8 mouse cellular contexts compared by ENCODE assay signal in the genomic region with DNA sequence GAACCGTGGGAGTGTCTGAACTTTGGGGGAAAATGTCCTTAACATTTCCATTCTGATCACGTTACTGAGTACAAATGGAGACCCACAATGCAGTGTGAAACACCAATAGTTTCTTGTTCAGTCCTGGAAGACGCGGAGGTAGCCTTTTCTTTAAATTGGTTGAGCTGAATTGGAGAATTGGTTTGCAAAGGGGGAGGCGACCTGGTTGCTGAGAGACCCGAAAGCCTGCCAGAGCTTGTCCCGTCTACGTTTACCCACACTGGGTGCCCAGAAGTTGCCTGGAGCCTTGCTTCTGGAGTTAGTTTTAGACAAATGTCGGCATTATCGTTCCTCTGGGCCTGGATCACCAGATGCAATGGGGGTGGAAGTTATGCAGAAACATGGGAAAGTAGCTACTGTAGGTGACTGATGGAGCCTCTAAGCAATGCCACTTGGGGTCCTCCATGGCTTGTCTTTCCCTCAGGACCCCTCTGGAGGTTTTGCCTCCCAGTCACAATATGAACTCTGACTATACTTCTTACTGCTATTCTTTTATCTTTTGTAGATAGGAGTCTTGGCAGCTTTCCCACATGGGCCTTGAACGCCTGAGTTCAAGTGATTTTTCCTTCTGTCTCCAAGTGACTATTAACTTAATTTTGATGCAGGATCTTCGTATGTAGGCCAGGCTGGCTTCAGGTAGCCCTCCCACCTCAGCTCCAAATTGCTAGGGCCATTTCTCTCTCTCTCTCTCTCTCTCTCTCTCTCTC. TPM values are rescaled to one million over a fixed set of nuclear protein-coding genes. Genes with fewer than 3 reads are reported as not detected.
DNase-seq lines count a peak whose midpoint lies in the region; ATAC-seq lines count a peak whose summit lies in the region.

No protein-coding gene starts in this region.

- H3K4me2 ChIP-seq in heart, embryonic 12.5 days = peak overlapping the region; percentile 95
- 0 out of 2 replicates have a peak overlapping the region, but pooled peaks have one; percentile 98 for H3K4me2 ChIP-seq in limb, embryonic 15.5 days

- H3K4me1 ChIP-seq in heart, embryonic 12.5 days (replicated peaks) = peaks cover 49% of the 10 kb centered on the region
- peaks cover 33% of the 10 kb centered on the region for H3K4me1 ChIP-seq in limb, embryonic 15.5 days

- DNase-seq in heart, postnatal 14 days = no peak
- DNase-seq in right cerebral cortex, adult 18-20 months = peak; percentile 54
- no peak for DNase-seq in right cerebral cortex, postnatal 4 days
- peak; percentile 56 for DNase-seq in testis, postnatal 10 days (ENCODE audit: low spot score)
- DNase-seq in frontal cortex, postnatal 14 days (ENCODE audit: low spot score in 2 of 2) = no peak

- no peak for ATAC-seq in heart, embryonic 12.5 days (ENCODE audit: insufficient number of reproducible peaks, low FRiP score)
- ATAC-seq in limb, embryonic 15.5 days (ENCODE audit: insufficient number of reproducible peaks, low FRiP score, low TSS enrichment, low read depth) = no peak
- ATAC-seq in megakaryocyte progenitor cell, adult 5-6 weeks (replicated peaks; ENCODE audit: poor library complexity) = no peak

- H3K36me3 ChIP-seq in heart, embryonic 12.5 days = no peaks in the 10 kb centered on the region
- no peaks in the 10 kb centered on the region for H3K36me3 ChIP-seq in limb, embryonic 15.5 days

- peak overlapping the region; percentile 13; the same call in 1 of the 2 replicates for H3K27ac ChIP-seq in heart, embryonic 12.5 days (ENCODE audit: poor library complexity, severe bottlenecking)
- no peak overlapping the region for H3K27ac ChIP-seq in limb, embryonic 15.5 days

- H3K9ac ChIP-seq in heart, embryonic 12.5 days = peak overlapping the region; percentile 74; the same call in 1 of the 2 replicates
- H3K9ac ChIP-seq in limb, embryonic 15.5 days = no peak overlapping the region

- no peaks in the 10 kb centered on the region for H3K27me3 ChIP-seq in heart, embryonic 12.5 days (replicated peaks)
- H3K27me3 ChIP-seq in limb, embryonic 15.5 days = no peaks in the 10 kb centered on the region

- no peaks in the 10 kb centered on the region for H3K9me3 ChIP-seq in heart, embryonic 12.5 days (replicated peaks)
- H3K9me3 ChIP-seq in limb, embryonic 15.5 days = no peaks in the 10 kb centered on the region

- intact Hi-C loops in heart, postnatal 14 days (cut with DNase I) = no loop called here

- 62% methylated on average over 12 of the region's 12 CpGs for WGBS in heart, embryonic 12.5 days
- 64% methylated on average over 12 of the region's 12 CpGs for WGBS in limb, embryonic 15.5 days

- no peak overlapping the region; the same call in 1 of the 2 replicates for H3K4me3 ChIP-seq in heart, embryonic 12.5 days
- no peak overlapping the region for H3K4me3 ChIP-seq in limb, embryonic 15.5 days

RNA-seq across cellular contexts. Expression of gene Paqr7, which starts 1.7 kb away (rescaled TPM):
- polyA plus RNA-seq in heart, embryonic 12.5 days (2016; fragmentation: Nextera tagmentation; extraction: Ambion mirVana) = 12.3 and 12.9 TPM in 2 replicates
- 10 to 100 TPM; 15.5 to 19.6 TPM for total RNA-seq in heart, postnatal 14 days (2021)
- polyA plus RNA-seq in limb, embryonic 15.5 days (2015; fragmentation: Nextera tagmentation; extraction: Ambion mirVana) = 6.1 and 6.3 TPM in 2 replicates
- 5.2 and 7.3 TPM in 2 replicates for total RNA-seq in megakaryocyte progenitor cell, adult 5-6 weeks (2015)
- 11.1 and 13.5 TPM in 2 replicates for total RNA-seq in megakaryocyte progenitor cell, adult 5-6 weeks (2017)

RNA-seq across cellular contexts. Expression of gene Aunip, which starts 12.6 kb away (rescaled TPM):
- polyA plus RNA-seq in heart, embryonic 12.5 days (2016; fragmentation: Nextera tagmentation; extraction: Ambion mirVana) = 11.4 and 12.0 TPM in 2 replicates
- under 1 TPM in 1 of 2 experiments, not detected in 1; 0.68 TPM for total RNA-seq in heart, postnatal 14 days (2021)
- 8.9 and 12.1 TPM in 2 replicates for polyA plus RNA-seq in limb, embryonic 15.5 days (2015; fragmentation: Nextera tagmentation; extraction: Ambion mirVana)
- total RNA-seq in megakaryocyte progenitor cell, adult 5-6 weeks (2015) = 11.8 and 14.6 TPM in 2 replicates
- total RNA-seq in megakaryocyte progenitor cell, adult 5-6 weeks (2017) = 24.3 and 30.6 TPM in 2 replicates

RNA-seq across cellular contexts. Expression of gene Stmn1, which starts 30.0 kb away (rescaled TPM):
- 924 and 950 TPM in 2 replicates for polyA plus RNA-seq in heart, embryonic 12.5 days (2016; fragmentation: Nextera tagmentation; extraction: Ambion mirVana)
- 10 to 100 TPM; 50.0 to 79.2 TPM for total RNA-seq in heart, postnatal 14 days (2021)
- 1,227 and 1,246 TPM in 2 replicates for polyA plus RNA-seq in limb, embryonic 15.5 days (2015; fragmentation: Nextera tagmentation; extraction: Ambion mirVana)
- total RNA-seq in megakaryocyte progenitor cell, adult 5-6 weeks (2015) = 794 and 868 TPM in 2 replicates
- 1,207 and 1,242 TPM in 2 replicates for total RNA-seq in megakaryocyte progenitor cell, adult 5-6 weeks (2017)

RNA-seq across cellular contexts. Expression of gene Mtfr1l, which starts 37.0 kb away (rescaled TPM):
- polyA plus RNA-seq in heart, embryonic 12.5 days (2016; fragmentation: Nextera tagmentation; extraction: Ambion mirVana) = 151 and 156 TPM in 2 replicates
- 100 to 1,000 TPM; 162 to 167 TPM for total RNA-seq in heart, postnatal 14 days (2021)
- polyA plus RNA-seq in limb, embryonic 15.5 days (2015; fragmentation: Nextera tagmentation; extraction: Ambion mirVana) = 105 and 114 TPM in 2 replicates
- total RNA-seq in megakaryocyte progenitor cell, adult 5-6 weeks (2015) = 59.1 and 69.8 TPM in 2 replicates
- total RNA-seq in megakaryocyte progenitor cell, adult 5-6 weeks (2017) = 42.7 and 51.0 TPM in 2 replicates

RNA-seq across cellular contexts. Expression of gene Selenon, which starts 53.8 kb away (rescaled TPM):
- 31.7 and 31.9 TPM in 2 replicates for polyA plus RNA-seq in heart, embryonic 12.5 days (2016; fragmentation: Nextera tagmentation; extraction: Ambion mirVana)
- total RNA-seq in heart, postnatal 14 days (2021) = 10 to 100 TPM; 26.1 to 27.9 TPM
- polyA plus RNA-seq in limb, embryonic 15.5 days (2015; fragmentation: Nextera tagmentation; extraction: Ambion mirVana) = 17.2 and 21.9 TPM in 2 replicates
- total RNA-seq in megakaryocyte progenitor cell, adult 5-6 weeks (2015) = 31.0 and 32.8 TPM in 2 replicates
- 6.0 and 7.0 TPM in 2 replicates for total RNA-seq in megakaryocyte progenitor cell, adult 5-6 weeks (2017)

Comparison
In these comparisons a context has a peak if more than half of its experiments do, and no peak if none do; other contexts are left out.
1. DNase-seq: peak in right cerebral cortex, adult 18-20 months (single experiment) and testis, postnatal 10 days (single experiment); none in heart, postnatal 14 days (0 of 2), right cerebral cortex, postnatal 4 days (single experiment) and frontal cortex, postnatal 14 days (0 of 2).
2. RNA of gene Aunip, which starts 12.6 kb away (total RNA-seq): 11.8 to 30.6 TPM in megakaryocyte progenitor cell, adult 5-6 weeks; 0.68 TPM in heart, postnatal 14 days; every median in the first group is over 4 times any median in the second.
3. RNA of gene Stmn1, which starts 30.0 kb away (total RNA-seq): 794 to 1,242 TPM in megakaryocyte progenitor cell, adult 5-6 weeks; 50.0 to 79.2 TPM in heart, postnatal 14 days; every median in the first group is over 4 times any median in the second.